Mouse (Mus musculus) heart, embryonic 11.5 days (tissue): ENCODE data around the gene Zc3h18. TPM values are rescaled to one million over a fixed set of nuclear protein-coding genes. Genes with fewer than 3 reads are reported as not detected.

Experiments
- ATAC-seq: fragments of 200-750 bp; cut with Nextera tagmentation; replicated peaks from 2 replicates; pipeline ENCODE4 v1.8.0; 2017; ENCODE audit warnings: moderate library complexity; ENCODE audit not compliant: insufficient number of reproducible peaks, low FRiP score, low TSS enrichment
- H3K27ac ChIP-seq: fragments of 300-500 bp; sonication (generic); 2 replicates; pipeline ENCODE4 v1.5.1; 2014; ENCODE audit warnings: mild to moderate bottlenecking, low read depth, low read length
- H3K27me3 ChIP-seq: fragments of 300-500 bp; sonication (generic); 2 replicates; pipeline ENCODE4 v1.6.1; 2014; ENCODE audit warnings: mild to moderate bottlenecking, low read length, mixed read lengths; ENCODE audit not compliant: control insufficient read depth, insufficient read depth
- H3K36me3 ChIP-seq: fragments of 300-500 bp; sonication (generic); 2 replicates; pipeline ENCODE4 v1.6.1; 2014; ENCODE audit warnings: mild to moderate bottlenecking, low read length, moderate library complexity, mixed read lengths; ENCODE audit not compliant: control insufficient read depth, insufficient read depth
- H3K4me1 ChIP-seq: fragments of 300-500 bp; sonication (generic); 2 replicates; pipeline ENCODE4 v1.6.1; 2014; ENCODE audit warnings: low read length; ENCODE audit not compliant: control insufficient read depth, insufficient read depth
- H3K4me2 ChIP-seq: fragments of 300-500 bp; sonication (generic); 2 replicates; pipeline ENCODE4 v1.6.1; 2014; ENCODE audit warnings: mild to moderate bottlenecking, moderate library complexity
- H3K4me3 ChIP-seq: fragments of 300-500 bp; sonication (generic); 2 replicates; pipeline ENCODE4 v1.5.1; 2014; ENCODE audit warnings: low read depth, low read length
- H3K9ac ChIP-seq: fragments of 300-500 bp; sonication (generic); 2 replicates; pipeline ENCODE4 v1.6.1; 2014; ENCODE audit warnings: mild to moderate bottlenecking, low read depth, low read length, moderate library complexity
- H3K9me3 ChIP-seq: fragments of 300-500 bp; sonication (generic); replicated peaks from 2 replicates; pipeline ENCODE4 v1.6.1; 2016; ENCODE audit warnings: low read length; ENCODE audit not compliant: control insufficient read depth
- WGBS: fragments of 180-500 bp; shearing (Covaris S2); extraction: QIAGEN DNeasy Blood & Tissue Kit; methylation state at CpG from one replicate; pipeline ENCODE4 v1.1.7; 2014; ENCODE audit not compliant: insufficient replicate concordance; 5-methylcytosine and 5-hydroxymethylcytosine counted together
- polyA plus RNA-seq: library from polyadenylated mRNA; unstranded; fragments of >200 nt; fragmentation: Nextera tagmentation; extraction: Ambion mirVana; gene quantifications from 2 replicates; pipeline ENCODE4 v1.2.1, GENCODE M21; 2014

Gene Zc3h18
- polyA plus RNA-seq, 1 experiment from 2014 or later: 22.2 TPM

- H3K27ac ChIP-seq: no peak overlapping the region
- peaks cover 28% of the 10 kb centered on the region for H3K36me3 ChIP-seq
- no peaks in the 10 kb centered on the region for H3K27me3 ChIP-seq
- H3K9me3 ChIP-seq: no peaks in the 10 kb centered on the region
- H3K9ac ChIP-seq: no peak overlapping the region
- ATAC-seq: no peak
- no peak overlapping the region for H3K4me2 ChIP-seq
- H3K4me1 ChIP-seq: no peaks in the 10 kb centered on the region
- 88% methylated on average over 6 of the region's 6 CpGs for WGBS
- no peak overlapping the region for H3K4me3 ChIP-seq
Observed at GRCm38 (mm10) chr8:122395291-122395690, 18.9 kb downstream of the Zc3h18 start.

GRCm38 (mm10) chr8:122398186-122398585 is 21.8 kb downstream of the Zc3h18 start:
- Histone ChIP-seq H3K36me3 (peaks cover 51% of the 10 kb centered on the region), H3K4me2 (no peak overlapping the region), H3K9me3 (no peaks in the 10 kb centered on the region), H3K27ac (no peak overlapping the region), H3K4me1 (no peaks in the 10 kb centered on the region), H3K9ac (no peak overlapping the region), H3K27me3 (no peaks in the 10 kb centered on the region), H3K4me3 (no peak overlapping the region)
- ATAC-seq: no peak
- WGBS: 92% methylated on average over 9 of the region's 9 CpGs

- H3K36me3 ChIP-seq: peaks cover 62% of the 10 kb centered on the region
- no peak overlapping the region for H3K9ac ChIP-seq
- H3K27me3 ChIP-seq: no peaks in the 10 kb centered on the region
- H3K4me2 ChIP-seq: no peak overlapping the region
- H3K27ac ChIP-seq: no peak overlapping the region
- no peak overlapping the region for H3K4me3 ChIP-seq
- 57% methylated on average over 9 of the region's 9 CpGs for WGBS
- ATAC-seq: no peak
- H3K9me3 ChIP-seq: no peaks in the 10 kb centered on the region
- H3K4me1 ChIP-seq: no peaks in the 10 kb centered on the region
Observed at GRCm38 (mm10) chr8:122405146-122405805, 28.9 kb downstream of the Zc3h18 start.

GRCm38 (mm10) chr8:122407678-122408077 is 31.3 kb downstream of the Zc3h18 start:
- Histone ChIP-seq H3K4me3 (no peak overlapping the region), H3K36me3 (peaks cover 54% of the 10 kb centered on the region), H3K9ac (no peak overlapping the region), H3K27ac (no peak overlapping the region), H3K27me3 (no peaks in the 10 kb centered on the region), H3K4me2 (no peak overlapping the region), H3K9me3 (no peaks in the 10 kb centered on the region), H3K4me1 (no peaks in the 10 kb centered on the region)
- no peak for ATAC-seq
- WGBS: 89% methylated on average over 7 of the region's 7 CpGs

- H3K4me2 ChIP-seq: no peak overlapping the region
- H3K4me3 ChIP-seq: no peak overlapping the region
- peaks cover 51% of the 10 kb centered on the region for H3K36me3 ChIP-seq
- WGBS: 87% methylated on average over 9 of the region's 9 CpGs
- no peak for ATAC-seq
- no peak overlapping the region for H3K9ac ChIP-seq
- H3K27ac ChIP-seq: no peak overlapping the region
- no peaks in the 10 kb centered on the region for H3K4me1 ChIP-seq
- no peaks in the 10 kb centered on the region for H3K9me3 ChIP-seq
- no peaks in the 10 kb centered on the region for H3K27me3 ChIP-seq
Observed at GRCm38 (mm10) chr8:122414311-122414710, 37.9 kb downstream of the Zc3h18 start.

- no peak overlapping the region for H3K27ac ChIP-seq
- WGBS: 87% methylated on average over 6 of the region's 6 CpGs
- no peaks in the 10 kb centered on the region for H3K27me3 ChIP-seq
- no peak overlapping the region for H3K4me2 ChIP-seq
- H3K36me3 ChIP-seq: peaks cover 43% of the 10 kb centered on the region
- H3K4me3 ChIP-seq: no peak overlapping the region
- ATAC-seq: no peak
- H3K9me3 ChIP-seq: no peaks in the 10 kb centered on the region
- no peak overlapping the region for H3K9ac ChIP-seq
- H3K4me1 ChIP-seq: no peaks in the 10 kb centered on the region
Observed at GRCm38 (mm10) chr8:122415554-122415953, 39.1 kb downstream of the Zc3h18 start.

- WGBS: 73% methylated on average over 9 of the region's 9 CpGs
- Histone ChIP-seq H3K4me2 (no peak overlapping the region), H3K36me3 (peaks cover 13% of the 10 kb centered on the region), H3K27ac (0 out of 2 replicates have a peak overlapping the region, but pooled peaks have one; percentile 15), H3K4me3 (no peak overlapping the region), H3K27me3 (no peaks in the 10 kb centered on the region), H3K9ac (no peak overlapping the region), H3K9me3 (no peaks in the 10 kb centered on the region), H3K4me1 (peaks cover 8% of the 10 kb centered on the region)
- ATAC-seq: no peak
Observed at GRCm38 (mm10) chr8:122419881-122420555, 43.6 kb downstream of the Zc3h18 start.

- Histone ChIP-seq H3K9me3 (no peaks in the 10 kb centered on the region), H3K4me3 (no peak within 1 kb of the TSS), H3K27ac (no peak within 1 kb of the TSS), H3K9ac (no peak within 1 kb of the TSS), H3K36me3 (peaks cover 8% of the 10 kb centered on the region), H3K4me2 (no peak within 1 kb of the TSS), H3K27me3 (no peaks in the 10 kb centered on the region), H3K4me1 (peaks cover 8% of the 10 kb centered on the region)
- ATAC-seq: no peak
- WGBS: 74% methylated on average over 14 of the region's 14 CpGs
Observed at GRCm38 (mm10) chr8:122421376-122422070, 45.1 kb downstream of the Zc3h18 start, which contains the start of gene Il17c. Il17c (plus strand) TSS chr8:122422020.
